Mouse (Mus musculus) left cerebral cortex, postnatal 10 days (tissue): ENCODE measurements around the gene Gm11992. TPM values are rescaled to one million over a fixed set of nuclear protein-coding genes. Genes with fewer than 3 reads are reported as not detected.

Experiments used
- DNase-seq, 2 experiments: peaks; one replicate each; pipeline ENCODE4 v3.0.0; 2021 to 2022; ENCODE audit warnings: low spot score in 2 of 2, mixed read lengths in 1 of 2; ENCODE audit errors: extremely low spot score in 1 of 2
- intact Hi-C: fragments of 180-260 bp; cut with DNase I; formaldehyde crosslinking; loops from one replicate; pipeline ENCODE4 v1.15.1; 2025
- total RNA-seq, 2 experiments: library from RNA; stranded (reverse); gene quantifications; 2 replicates each; pipeline ENCODE4 v1.2.3; 2021

Gene Gm11992
- total RNA-seq = under 1 TPM; 0.61 to 0.73 TPM

- peak; percentile 78 to 90 for DNase-seq
- intact Hi-C loops = no loop called here
Observed at GRCm38 (mm10) chr11:9048011-9048702, at the start of gene Gm11992. TSS of gene Gm11992 (plus strand) at chr11:9048594.

- no peak for DNase-seq
- intact Hi-C loops = no loop called here
Observed at GRCm38 (mm10) chr11:9008761-9009160, 39.6 kb upstream of the Gm11992 start.

GRCm38 (mm10) chr11:9010416-9010815, 38.0 kb upstream of the Gm11992 start:
- peak; percentile 27 to 31 for DNase-seq
- intact Hi-C loops = no loop called here

- intact Hi-C loops = no loop called here
- peak; percentile 62 to 90 for DNase-seq
Observed at GRCm38 (mm10) chr11:9010853-9011339, 37.5 kb upstream of the Gm11992 start, which contains the start of gene Hus1. TSS of gene Hus1 (minus strand) at chr11:9011191.

- intact Hi-C loops = no loop called here
- DNase-seq = no peak
Observed at GRCm38 (mm10) chr11:9011348-9011747, 37.0 kb upstream of the Gm11992 start.

GRCm38 (mm10) chr11:9014740-9015139, 33.7 kb upstream of the Gm11992 start:
- intact Hi-C loops = no loop called here
- DNase-seq = no peak

GRCm38 (mm10) chr11:9018491-9019267, 29.7 kb upstream of the Gm11992 start:
- intact Hi-C loops = no loop called here
- no peak for DNase-seq

- intact Hi-C loops = no loop called here
- no peak for DNase-seq
Observed at GRCm38 (mm10) chr11:9020207-9020606, 28.2 kb upstream of the Gm11992 start.

GRCm38 (mm10) chr11:9024782-9025181, 23.6 kb upstream of the Gm11992 start:
- no peak for DNase-seq
- intact Hi-C loops = no loop called here

- intact Hi-C loops = no loop called here
- no peak for DNase-seq
Observed at GRCm38 (mm10) chr11:9025211-9025610, 23.2 kb upstream of the Gm11992 start.

- no peak for DNase-seq
- intact Hi-C loops = no loop called here
Observed at GRCm38 (mm10) chr11:9031530-9031929, 16.9 kb upstream of the Gm11992 start.

- intact Hi-C loops = no loop called here
- DNase-seq = no peak
Observed at GRCm38 (mm10) chr11:9046546-9046945, 1.8 kb upstream of the Gm11992 start.

GRCm38 (mm10) chr11:9047044-9047443, 1.4 kb upstream of the Gm11992 start:
- DNase-seq = peak in 1 of 2 experiments; percentile 16
- intact Hi-C loops = no loop called here

- DNase-seq = peak in 1 of 2 experiments; percentile 22
- intact Hi-C loops = no loop called here
Observed at GRCm38 (mm10) chr11:9048703-9049060, 288 bp downstream of the Gm11992 start, which contains the start of gene Sun3. TSS of gene Sun3 (minus strand) at chr11:9048991.

- intact Hi-C loops = no loop called here
- no peak for DNase-seq
Observed at GRCm38 (mm10) chr11:9050241-9050640, 1.8 kb downstream of the Gm11992 start.

- intact Hi-C loops = no loop called here
- DNase-seq = no peak
Observed at GRCm38 (mm10) chr11:9051895-9052294, 3.5 kb downstream of the Gm11992 start.

- intact Hi-C loops = no loop called here
- DNase-seq = no peak
Observed at GRCm38 (mm10) chr11:9056937-9057336, 8.5 kb downstream of the Gm11992 start.

- intact Hi-C loops = no loop called here
Observed at GRCm38 (mm10) chr11:9057711-9058110, 9.3 kb downstream of the Gm11992 start.

GRCm38 (mm10) chr11:9060029-9060428, 11.6 kb downstream of the Gm11992 start:
- no peak for DNase-seq
- intact Hi-C loops = no loop called here

More at GRCm38 (mm10) chr11:9057711-9058110, 9.3 kb downstream of the Gm11992 start:
- no peak for DNase-seq

- DNase-seq = no peak
- intact Hi-C loops = no loop called here
Observed at GRCm38 (mm10) chr11:9060484-9060883, 12.1 kb downstream of the Gm11992 start.
